Comparison of ENCODE assay signal across 25 mouse cellular contexts in genomic region chr9:90216259-90217001, GRCm38 (mm10). TPM values are rescaled to one million over a fixed set of nuclear protein-coding genes. Genes with fewer than 3 reads are reported as not detected.
DNase-seq lines count a peak whose midpoint lies in the region; ATAC-seq and TF ChIP-seq lines count a peak whose summit lies in the region.
"Had no signal": no experiment of that assay in that cellular context is flagged by ENCODE, and none has a peak within 500 bp of the region (broad histone marks: within the 10 kb centered on the region; RNA-seq: fewer than 3 reads in every experiment).

No protein-coding gene starts in this region.

- 77% methylated on average over 11 of the region's 11 CpGs for WGBS in liver, embryonic 13.5 days (ENCODE audit: insufficient replicate concordance)
- 75% methylated on average over 11 of the region's 11 CpGs for WGBS in liver, embryonic 11.5 days
- 80% methylated on average over 11 of the region's 11 CpGs for WGBS in macrophage (ENCODE audit: missing documents)

- intact Hi-C loops in gastrocnemius, adult 2 months (cut with DNase I) = no loop called here

- H3K9me3 ChIP-seq in liver, embryonic 13.5 days (replicated peaks) = no peaks in the 10 kb centered on the region
- no peaks in the 10 kb centered on the region for H3K9me3 ChIP-seq in liver, embryonic 11.5 days (ENCODE audit: control insufficient read depth, low read length)
- H3K9me3 ChIP-seq: heart, embryonic 10.5 days; limb, embryonic 10.5 days had no signal

- TF ChIP-seq CTCF in gastrocnemius, adult 2 months (IDR thresholded peaks at IDR 0.05) = no peak

- ATAC-seq in liver, embryonic 13.5 days (ENCODE audit: low read depth) = no peak
- ATAC-seq in liver, embryonic 11.5 days (replicated peaks; ENCODE audit: low FRiP score) = no peak
- ATAC-seq: activated CD4-positive, CD25-positive, alpha-beta regulatory T cell, adult 4 months; CD4-positive, CD25-positive, alpha-beta regulatory T cell, adult 4 months; forebrain, embryonic 14.5 days; midbrain, embryonic 16.5 days had no signal

- H3K36me3 ChIP-seq in liver, embryonic 13.5 days = peaks cover 91% of the 10 kb centered on the region
- peaks cover 11% of the 10 kb centered on the region; the same call in 1 of the 2 replicates for H3K36me3 ChIP-seq in liver, embryonic 11.5 days (ENCODE audit: control insufficient read depth, insufficient read depth, low read length)
- peaks cover 64% of the 10 kb centered on the region for H3K36me3 ChIP-seq in macrophage (ENCODE audit: inconsistent target)
- H3K36me3 ChIP-seq: G1E had no signal

- DNase-seq in gastrocnemius, adult 2 months = no peak
- DNase-seq in gastrocnemius, adult 8-10 months (ENCODE audit: low spot score in 2 of 2) = no peak
- DNase-seq in liver, embryonic 13.5 days = no peak
- DNase-seq in liver, embryonic 11.5 days (ENCODE audit: low spot score) = no peak
- peak; percentile 20 for DNase-seq in adipocyte (ENCODE audit: low spot score)
- no peak for DNase-seq in c-Kit-positive CD71-positive TER-119-positive erythroid progenitor cells, embryonic 14.5 days (ENCODE audit: low spot score)
- DNase-seq in spleen, adult 18-20 months = no peak
- DNase-seq: adrenal gland, postnatal 10 days; cerebellum, adult 9-10 months; gastrocnemius, postnatal 36 days; heart, postnatal 10 days; kidney, adult 8-10 months; kidney, postnatal 10 days; lung, postnatal 4 days; right cerebral cortex, postnatal 14 days had no signal

- no peaks in the 10 kb centered on the region for H3K27me3 ChIP-seq in liver, embryonic 13.5 days
- H3K27me3 ChIP-seq in liver, embryonic 11.5 days (replicated peaks; ENCODE audit: control insufficient read depth, insufficient read depth, low read length) = no peaks in the 10 kb centered on the region

- peak overlapping the region; percentile 31; the same call in 1 of the 2 replicates for H3K27ac ChIP-seq in gastrocnemius, adult 2 months
- H3K27ac ChIP-seq in liver, embryonic 13.5 days = peak overlapping the region; percentile 42; the same call in 1 of the 2 replicates
- H3K27ac ChIP-seq in liver, embryonic 11.5 days (ENCODE audit: low read depth, low read length) = no peak overlapping the region
- H3K27ac ChIP-seq in macrophage = peak overlapping the region; percentile 66
- H3K27ac ChIP-seq: limb, embryonic 10.5 days; liver, embryonic 14.5 days had no signal

- H3K9ac ChIP-seq in liver, embryonic 13.5 days = no peak overlapping the region
- no peak overlapping the region for H3K9ac ChIP-seq in liver, embryonic 11.5 days (ENCODE audit: low read depth, low read length)
- H3K9ac ChIP-seq: liver, embryonic 14.5 days had no signal

- peaks cover 39% of the 10 kb centered on the region; the same call in 1 of the 2 replicates for H3K79me2 ChIP-seq in macrophage (ENCODE audit: inconsistent target)

- H3K4me2 ChIP-seq in liver, embryonic 13.5 days = no peak overlapping the region
- no peak overlapping the region for H3K4me2 ChIP-seq in liver, embryonic 11.5 days

- no peak overlapping the region for H3K4me3 ChIP-seq in gastrocnemius, adult 2 months
- H3K4me3 ChIP-seq in liver, embryonic 13.5 days (replicated peaks) = no peak overlapping the region
- no peak overlapping the region for H3K4me3 ChIP-seq in liver, embryonic 11.5 days (ENCODE audit: low read depth, low read length)
- no peak overlapping the region for H3K4me3 ChIP-seq in macrophage (ENCODE audit: inconsistent target)
- H3K4me3 ChIP-seq: heart, embryonic 10.5 days; limb, embryonic 10.5 days; myocyte had no signal

- H3K4me1 ChIP-seq in liver, embryonic 13.5 days (replicated peaks) = peaks cover 10% of the 10 kb centered on the region; the same call in 1 of the 2 replicates
- 0 out of 2 replicates have a peak, but pooled peaks cover 3% of the 10 kb centered on the region for H3K4me1 ChIP-seq in liver, embryonic 11.5 days (replicated peaks; ENCODE audit: control insufficient read depth, insufficient read depth, low read length)
- H3K4me1 ChIP-seq: limb, embryonic 10.5 days had no signal

RNA-seq across cellular contexts. Expression of gene Adamts7, which starts 53.6 kb away (rescaled TPM):
- under 1 TPM; 0.41 to 0.59 TPM for total RNA-seq in gastrocnemius, adult 2 months (2021)
- under 1 TPM; 0.29 to 0.56 (median 0.43) TPM for total RNA-seq in gastrocnemius, adult 8-10 months (2022)
- 0.71 and 1.4 TPM in 2 replicates for polyA plus RNA-seq in liver, embryonic 13.5 days (2015; fragmentation: Nextera tagmentation; extraction: Ambion mirVana)
- 3.2 and 3.6 TPM in 2 replicates for polyA plus RNA-seq in liver, embryonic 11.5 days (2014; fragmentation: Nextera tagmentation; extraction: Ambion mirVana)
- total RNA-seq in macrophage (2018; cell fraction: chromatin; rRNA removed) = 1 to 10 TPM in 1 of 26 experiments, under 1 TPM in 9, not detected in 16; 0.12 to 1.4 (median 0.35) TPM
- total RNA-seq in macrophage (2018; cell fraction: cytosol; rRNA removed) = under 1 TPM in 7 of 26 experiments, not detected in 19; 0.03 to 0.10 (median 0.09) TPM
- under 1 TPM in 3 of 26 experiments, not detected in 23; 0.12 to 0.55 (median 0.23) TPM for total RNA-seq in macrophage (2018; cell fraction: nucleus; rRNA removed)
- not detected in 3 replicates for polyA plus RNA-seq in macrophage (2018)
- total RNA-seq: G1E had no signal
- polyA plus RNA-seq: activated CD4-positive, CD25-positive, alpha-beta regulatory T cell, adult 4 months; G1E had no signal

RNA-seq across cellular contexts. Expression of gene Tbc1d2b, which starts 54.2 kb away (rescaled TPM):
- 1 to 10 TPM; 3.0 to 5.9 TPM for total RNA-seq in gastrocnemius, adult 2 months (2021)
- 1 to 10 TPM; 2.6 to 4.5 (median 3.7) TPM for total RNA-seq in gastrocnemius, adult 8-10 months (2022)
- polyA plus RNA-seq in liver, embryonic 13.5 days (2015; fragmentation: Nextera tagmentation; extraction: Ambion mirVana) = 6.5 and 8.2 TPM in 2 replicates
- 13.2 and 14.2 TPM in 2 replicates for polyA plus RNA-seq in liver, embryonic 11.5 days (2014; fragmentation: Nextera tagmentation; extraction: Ambion mirVana)
- 100 to 1,000 TPM; 104 to 459 (median 241) TPM for total RNA-seq in macrophage (2018; cell fraction: chromatin; rRNA removed)
- total RNA-seq in macrophage (2018; cell fraction: cytosol; rRNA removed) = 100 to 1,000 TPM in 2 of 26 experiments, 10 to 100 TPM in 24; 58.3 to 112 (median 76.4) TPM
- 100 to 1,000 TPM; 110 to 294 (median 189) TPM for total RNA-seq in macrophage (2018; cell fraction: nucleus; rRNA removed)
- 31.2 to 52.4 TPM (median 52.4 TPM) in 3 replicates for polyA plus RNA-seq in macrophage (2018)
